Mouse (Mus musculus): ENCODE results near the gene Slco1c1. TPM values are rescaled to one million over a fixed set of nuclear protein-coding genes. Genes with fewer than 3 reads are reported as not detected.

Gene Slco1c1
- polyA plus RNA-seq, 1 experiment from 2014 or later: not detected

DNA sequence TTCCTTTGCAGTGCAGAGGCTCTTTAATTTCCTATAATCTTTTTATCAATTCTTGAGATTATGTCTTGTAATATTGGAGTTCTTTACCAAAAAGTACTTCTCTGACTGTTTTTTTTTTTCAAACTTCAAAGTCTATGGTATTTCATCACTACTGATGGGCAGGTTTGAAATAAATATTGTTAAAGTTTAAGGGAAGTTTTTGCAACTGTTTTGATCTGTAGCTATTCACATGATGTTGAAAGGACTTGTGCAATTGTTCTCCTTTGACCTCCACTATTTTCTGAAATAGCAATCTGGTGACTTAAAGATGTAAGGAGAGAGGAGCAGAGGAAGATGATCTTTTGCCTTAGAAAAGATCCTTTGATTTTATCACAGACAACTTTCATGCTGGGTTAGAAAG lies 89.8 kb downstream of the Slco1c1 start:
- no peaks in the 10 kb centered on the region for H3K4me1 ChIP-seq (ENCODE audit: insufficient read depth)
- H3K27ac ChIP-seq (ENCODE audit: low read depth): no peak overlapping the region
- ATAC-seq (ENCODE audit: insufficient read depth): no peak
- no peak for TF ChIP-seq CTCF (IDR thresholded peaks at IDR 0.05; ENCODE audit: low read depth)
- no peak for DNase-seq
- no peak overlapping the region for H3K4me3 ChIP-seq (ENCODE audit: low read depth, low read length)
- H3K9me3 ChIP-seq (ENCODE audit: low read depth, low read length): no peaks in the 10 kb centered on the region
- no peaks in the 10 kb centered on the region for H3K27me3 ChIP-seq (ENCODE audit: insufficient read depth, low read length)
- no peaks in the 10 kb centered on the region for H3K36me3 ChIP-seq (ENCODE audit: insufficient read depth)
- H3K9ac ChIP-seq: no peak overlapping the region
- H3K4me2 ChIP-seq: no peak overlapping the region

DNA sequence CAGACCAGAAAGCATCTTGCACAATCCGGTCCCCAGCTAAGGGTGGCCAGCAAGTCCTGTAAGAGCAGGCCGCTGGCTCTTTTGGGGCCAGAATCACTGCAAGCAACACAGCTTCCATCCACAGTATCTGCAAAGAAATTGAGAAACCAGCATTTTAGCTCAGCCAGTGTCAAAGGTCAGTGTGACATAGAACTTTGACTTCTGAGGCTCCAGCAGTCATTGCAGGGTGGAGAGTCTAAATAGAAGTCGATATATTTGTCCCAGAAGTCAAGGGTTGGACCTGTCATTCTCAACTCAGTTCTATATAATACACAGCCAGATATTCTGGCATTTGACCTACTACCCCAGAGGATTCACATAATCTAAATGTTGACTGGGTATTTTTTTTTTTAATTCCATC lies 91.2 kb downstream of the Slco1c1 start:
- Histone ChIP-seq H3K4me3 (ENCODE audit: low read depth, low read length) (no peak overlapping the region), H3K4me2 (no peak overlapping the region), H3K27ac (ENCODE audit: low read depth) (no peak overlapping the region), H3K9me3 (ENCODE audit: low read depth, low read length) (no peaks in the 10 kb centered on the region), H3K9ac (no peak overlapping the region), H3K27me3 (ENCODE audit: insufficient read depth, low read length) (no peaks in the 10 kb centered on the region), H3K4me1 (ENCODE audit: insufficient read depth) (no peaks in the 10 kb centered on the region), H3K36me3 (ENCODE audit: insufficient read depth) (no peaks in the 10 kb centered on the region)
- no peak for TF ChIP-seq CTCF (IDR thresholded peaks at IDR 0.05; ENCODE audit: low read depth)
- WGBS: 83% methylated on average over 3 of the region's 3 CpGs
- DNase-seq: no peak
- no peak for ATAC-seq (ENCODE audit: insufficient read depth)

Other genes with a start within 250 kb of the Slco1c1 start
- gene Slco1b2, start 105.2 kb downstream of the Slco1c1 start, polyA plus RNA-seq (2014; fragmentation: Nextera tagmentation; extraction: Ambion mirVana): not detected in 2 replicates
- gene Gm5724, start 249.4 kb downstream of the Slco1c1 start, polyA plus RNA-seq (2014; fragmentation: Nextera tagmentation; extraction: Ambion mirVana): not detected in 2 replicates